ENCODE assay signal across 11 mouse cellular contexts in the genomic region with DNA sequence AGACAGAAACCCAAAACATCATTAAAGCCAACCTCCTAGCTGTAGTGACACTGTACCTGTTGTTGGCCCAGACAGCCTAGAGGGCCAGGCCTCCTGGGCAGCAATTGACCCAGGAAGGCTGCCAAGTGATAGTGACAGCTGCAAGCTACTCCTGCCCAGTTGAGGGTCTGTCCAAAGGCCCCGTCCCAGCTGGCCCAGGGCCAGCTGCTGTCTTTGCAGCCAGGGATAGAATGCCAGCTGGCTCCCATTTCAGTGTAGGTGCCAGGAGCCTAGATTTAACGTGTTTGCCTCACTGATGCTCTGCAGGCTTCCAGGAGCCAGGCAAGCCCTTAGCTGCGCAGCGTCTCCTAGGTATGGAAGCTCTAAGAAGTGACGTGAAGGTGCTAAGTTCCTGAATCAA. TPM values are rescaled to one million over a fixed set of nuclear protein-coding genes. Genes with fewer than 3 reads are reported as not detected.
A peak's percentile ranks its signal among the peaks of the same experiment; 100 is the strongest.
DNase-seq lines count a peak whose midpoint lies in the region; ATAC-seq and TF ChIP-seq lines count a peak whose summit lies in the region.
"Had no signal": no experiment of that assay in that cellular context is flagged by ENCODE, and none has a peak within 500 bp of the region (broad histone marks: within the 10 kb centered on the region; RNA-seq: fewer than 3 reads in every experiment).

No protein-coding gene starts in this region.

- H3K4me2 ChIP-seq in kidney, embryonic 15.5 days, result no peak overlapping the region

- H3K9ac ChIP-seq in heart, adult 2 months (ENCODE audit: low read depth, low read length), result no peak overlapping the region
- no peak overlapping the region for H3K9ac ChIP-seq in kidney, embryonic 15.5 days

- no peaks in the 10 kb centered on the region for H3K4me1 ChIP-seq in heart, adult 2 months (ENCODE audit: control insufficient read depth, insufficient read depth, low read length)
- no peaks in the 10 kb centered on the region for H3K4me1 ChIP-seq in kidney, embryonic 15.5 days

- H3K9me3 ChIP-seq in kidney, embryonic 15.5 days (replicated peaks), result no peaks in the 10 kb centered on the region

- peak; percentile 23 to 54 for DNase-seq in heart, adult 2 months
- DNase-seq in heart, postnatal 25 days (ENCODE audit: low spot score), result no peak
- DNase-seq in Muller cell, postnatal 12 days (ENCODE audit: inconsistent ontology term), result peak; percentile 29
- peak; percentile 95 to 96 for DNase-seq in cerebellum, postnatal 10 days
- DNase-seq in heart, postnatal 4 days, result peak; percentile 79
- no peak for DNase-seq in ovary, postnatal 14 days (ENCODE audit: low spot score)
- no peak for DNase-seq in thymus, adult 18-20 months

- H3K4me3 ChIP-seq in heart, adult 2 months, result no peak overlapping the region
- H3K4me3 ChIP-seq in kidney, embryonic 15.5 days (replicated peaks), result no peak overlapping the region

- TF ChIP-seq CTCF in heart, adult 2 months (IDR thresholded peaks at IDR 0.05), result no peak

- intact Hi-C loops in heart, adult 2 months (cut with DNase I), result no loop called here
- intact Hi-C loops in heart, postnatal 25 days (cut with DNase I), result no loop called here

- no peak overlapping the region for H3K27ac ChIP-seq in heart, adult 2 months
- H3K27ac ChIP-seq in kidney, embryonic 15.5 days, result no peak overlapping the region

- H3K36me3 ChIP-seq in heart, adult 2 months (ENCODE audit: control insufficient read depth, insufficient read depth, low read length), result no peaks in the 10 kb centered on the region
- no peaks in the 10 kb centered on the region for H3K36me3 ChIP-seq in kidney, embryonic 15.5 days
- H3K36me3 ChIP-seq: G1E had no signal

- H3K27me3 ChIP-seq in heart, adult 2 months (ENCODE audit: control insufficient read depth, insufficient read depth, low read length), result no peaks in the 10 kb centered on the region
- H3K27me3 ChIP-seq in kidney, embryonic 15.5 days, result peaks cover 15% of the 10 kb centered on the region; the same call in 1 of the 2 replicates

- TF ChIP-seq POLR2A in heart, adult 2 months (IDR thresholded peaks at IDR 0.05; ENCODE audit: insufficient read depth, low read depth, low read length), result no peak

- no peak for TF ChIP-seq EP300 in heart, adult 2 months (IDR thresholded peaks at IDR 0.05; ENCODE audit: insufficient read depth, low read depth, low read length)

- WGBS in heart, adult 2 months, result 41% methylated on average over 5 of the region's 5 CpGs
- 66% methylated on average over 5 of the region's 5 CpGs for WGBS in kidney, embryonic 15.5 days

- ATAC-seq in kidney, embryonic 15.5 days (replicated peaks; ENCODE audit: low FRiP score), result no peak

- H3K79me2 ChIP-seq in heart, adult 2 months (replicated peaks; ENCODE audit: control insufficient read depth, insufficient read depth, low read length), result no peaks in the 10 kb centered on the region

RNA-seq across cellular contexts. Expression of gene Tfap2c, which starts 29.8 kb away (rescaled TPM):
- not detected for total RNA-seq in heart, adult 2 months (2021)
- polyA plus RNA-seq in heart, adult 2 months (2012; rRNA removed), result not detected in 2 replicates
- total RNA-seq in heart, postnatal 25 days (2021), result not detected
- not detected for total RNA-seq in heart, postnatal 4 days (2021)
- 0.57 and 0.62 TPM in 2 replicates for polyA plus RNA-seq in kidney, embryonic 15.5 days (2015; fragmentation: Nextera tagmentation; extraction: Ambion mirVana)
- total RNA-seq: common myeloid progenitor, adult 5-6 weeks; gastrocnemius, postnatal 4 days had no signal
- polyA plus RNA-seq: G1E had no signal

Comparison
In these comparisons a context has a peak if more than half of its experiments do, and no peak if none do; other contexts are left out.
1. DNase-seq: peak in heart, adult 2 months (2 of 2), Muller cell, postnatal 12 days (single experiment), cerebellum, postnatal 10 days (2 of 2) and heart, postnatal 4 days (single experiment); none in heart, postnatal 25 days (single experiment), ovary, postnatal 14 days (single experiment) and thymus, adult 18-20 months (0 of 2).